Mouse (Mus musculus): ENCODE measurements at regions not wholly inside any gene's neighbourhood (a gene's known extent, or its start where the extent isn't known, plus 50 kb on each side); places are given as distances from the start of the nearest gene placed in this dataset.

DNA sequence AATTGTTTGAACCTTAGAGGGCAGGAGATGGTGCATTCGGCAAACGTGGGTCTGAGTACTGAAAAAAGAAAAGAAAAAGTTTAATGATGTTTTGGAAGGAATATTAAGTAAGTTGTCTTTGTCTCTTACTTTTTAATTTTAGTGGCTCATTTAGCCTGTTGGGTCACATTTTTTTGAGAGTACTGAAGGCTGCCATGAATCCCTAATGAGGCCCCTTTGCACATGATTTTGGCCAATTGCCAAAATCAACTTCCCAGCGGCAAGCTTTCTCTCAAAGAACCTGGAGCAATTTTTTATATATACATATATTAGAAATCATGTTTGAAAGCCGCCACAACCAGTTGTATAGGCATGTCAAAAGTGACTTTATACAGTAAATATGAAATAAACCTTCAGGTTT, 100.9 kb downstream of the Gm11146 start:
- TF ChIP-seq POLR2A (IDR thresholded peaks at IDR 0.05; ENCODE audit: borderline replicate concordance, extremely low read depth, low read depth, low read length) = no peak
- TF ChIP-seq CTCF (IDR thresholded peaks at IDR 0.05; ENCODE audit: insufficient read depth, low read length) = no peak
- peaks cover 2% of the 10 kb centered on the region; the same call in 1 of the 2 replicates for H3K4me1 ChIP-seq (ENCODE audit: control insufficient read depth, insufficient read depth, low read length)
- H3K4me3 ChIP-seq (replicated peaks; ENCODE audit: extremely low read depth, low read depth, low read length) = peak overlapping the region; percentile 53
- 14% methylated on average over 4 of the region's 4 CpGs for WGBS
- no peak for DNase-seq

GRCm38 (mm10) chr16:77500413-77500812, 101.5 kb downstream of the Gm11146 start:
- Histone ChIP-seq H3K4me3 (replicated peaks; ENCODE audit: extremely low read depth, low read depth, low read length) (peak overlapping the region; percentile 70), H3K4me1 (ENCODE audit: control insufficient read depth, insufficient read depth, low read length) (peaks cover 2% of the 10 kb centered on the region; the same call in 1 of the 2 replicates)
- DNase-seq = peak; percentile 41
- TF ChIP-seq CTCF (IDR thresholded peaks at IDR 0.05; ENCODE audit: insufficient read depth, low read length) = no peak
- no peak for TF ChIP-seq POLR2A (IDR thresholded peaks at IDR 0.05; ENCODE audit: borderline replicate concordance, extremely low read depth, low read depth, low read length)
- WGBS = 7% methylated on average over 6 of the region's 6 CpGs

DNA sequence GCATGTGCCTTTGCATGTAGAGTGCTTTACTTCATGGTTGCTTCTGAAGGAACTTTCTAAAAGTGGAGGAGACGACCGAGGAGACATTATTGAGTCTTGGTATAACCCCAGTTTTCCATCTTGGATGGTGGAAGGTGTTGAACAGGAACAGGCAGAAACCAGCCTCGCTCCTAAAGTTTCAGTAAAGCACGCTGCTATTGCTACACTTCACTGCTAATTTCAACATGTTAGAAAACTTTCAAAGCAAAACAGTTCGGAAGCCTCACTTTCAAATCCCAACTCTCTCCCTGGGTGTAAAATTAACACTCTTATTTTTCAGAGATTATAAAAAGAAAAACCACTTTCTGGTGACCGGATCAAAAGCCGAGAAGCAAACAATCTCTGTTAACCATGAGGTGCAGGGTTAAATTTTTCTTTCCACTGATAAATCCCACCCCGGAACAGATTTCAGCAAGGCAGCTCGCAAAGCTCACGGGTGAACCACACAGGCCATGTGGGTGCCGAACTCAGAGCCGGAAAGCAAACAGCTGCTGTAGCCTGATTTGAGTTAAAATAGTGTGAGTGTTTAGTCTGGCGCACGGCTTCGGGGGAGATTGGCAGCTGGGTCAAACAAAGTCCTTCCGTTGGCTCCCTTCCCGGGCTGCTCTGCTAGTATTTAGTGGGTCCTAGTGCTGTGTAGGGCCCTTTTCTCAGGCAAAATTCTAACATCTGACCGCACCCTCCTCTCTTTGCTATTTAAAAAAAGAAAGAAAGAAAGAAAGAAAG, 102.2 kb downstream of the Gm11146 start:
- Histone ChIP-seq H3K4me1 (ENCODE audit: control insufficient read depth, insufficient read depth, low read length) (peaks cover 2% of the 10 kb centered on the region; the same call in 1 of the 2 replicates), H3K4me3 (replicated peaks; ENCODE audit: extremely low read depth, low read depth, low read length) (peak overlapping the region; percentile 15)
- peak; percentile 74 for DNase-seq
- 17% methylated on average over 18 of the region's 18 CpGs for WGBS
- TF ChIP-seq CTCF (IDR thresholded peaks at IDR 0.05; ENCODE audit: insufficient read depth, low read length) (no peak), POLR2A (IDR thresholded peaks at IDR 0.05; ENCODE audit: borderline replicate concordance, extremely low read depth, low read depth, low read length) (no peak)

GRCm38 (mm10) chr16:77495310-77495709, 106.6 kb downstream of the Gm11146 start:
- H3K4me3 ChIP-seq (replicated peaks; ENCODE audit: extremely low read depth, low read depth, low read length) = no peak overlapping the region
- DNase-seq = no peak
- TF ChIP-seq POLR2A (IDR thresholded peaks at IDR 0.05; ENCODE audit: borderline replicate concordance, extremely low read depth, low read depth, low read length) = no peak
- no peak for TF ChIP-seq CTCF (IDR thresholded peaks at IDR 0.05; ENCODE audit: insufficient read depth, low read length)
- 96% methylated on average over 7 of the region's 7 CpGs for WGBS
- 0 out of 2 replicates have a peak, but pooled peaks cover 2% of the 10 kb centered on the region for H3K4me1 ChIP-seq (ENCODE audit: control insufficient read depth, insufficient read depth, low read length)

DNA sequence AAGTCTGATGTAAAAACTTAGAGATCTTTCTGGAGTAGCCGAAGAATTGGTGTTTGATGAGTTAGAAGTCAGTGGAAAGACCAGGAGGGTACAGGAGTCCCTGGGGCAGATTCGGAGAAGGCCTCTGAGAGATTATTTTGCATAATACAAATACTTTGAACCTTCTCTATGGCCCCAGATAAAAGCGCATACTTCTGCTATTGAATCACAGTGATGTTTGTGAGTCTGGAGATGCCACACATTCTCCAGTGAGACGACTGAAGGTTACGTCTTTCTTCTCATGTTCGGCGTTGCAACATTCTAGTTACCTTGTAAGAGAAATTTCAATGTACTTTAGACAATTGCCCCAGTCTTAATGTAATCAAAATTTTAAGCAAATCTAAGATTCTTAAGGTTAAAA, 107.9 kb downstream of the Gm11146 start:
- no peak overlapping the region for H3K4me3 ChIP-seq (replicated peaks; ENCODE audit: extremely low read depth, low read depth, low read length)
- 73% methylated on average over 7 of the region's 7 CpGs for WGBS
- TF ChIP-seq CTCF (IDR thresholded peaks at IDR 0.05; ENCODE audit: insufficient read depth, low read length) = no peak
- no peak for TF ChIP-seq POLR2A (IDR thresholded peaks at IDR 0.05; ENCODE audit: borderline replicate concordance, extremely low read depth, low read depth, low read length)

GRCm38 (mm10) chr16:77488155-77488554, 113.7 kb downstream of the Gm11146 start:
- Histone ChIP-seq H3K4me1 (ENCODE audit: control insufficient read depth, insufficient read depth, low read length) (no peaks in the 10 kb centered on the region), H3K4me3 (replicated peaks; ENCODE audit: extremely low read depth, low read depth, low read length) (no peak overlapping the region)
- TF ChIP-seq CTCF (IDR thresholded peaks at IDR 0.05; ENCODE audit: insufficient read depth, low read length) (no peak), POLR2A (IDR thresholded peaks at IDR 0.05; ENCODE audit: borderline replicate concordance, extremely low read depth, low read depth, low read length) (no peak)
- DNase-seq = no peak
- 86% methylated on average over 1 of the region's 1 CpGs for WGBS

More for the DNA sequence above, 107.9 kb downstream of the Gm11146 start:
- H3K4me1 ChIP-seq (ENCODE audit: control insufficient read depth, insufficient read depth, low read length) = no peaks in the 10 kb centered on the region
- DNase-seq = no peak

DNA sequence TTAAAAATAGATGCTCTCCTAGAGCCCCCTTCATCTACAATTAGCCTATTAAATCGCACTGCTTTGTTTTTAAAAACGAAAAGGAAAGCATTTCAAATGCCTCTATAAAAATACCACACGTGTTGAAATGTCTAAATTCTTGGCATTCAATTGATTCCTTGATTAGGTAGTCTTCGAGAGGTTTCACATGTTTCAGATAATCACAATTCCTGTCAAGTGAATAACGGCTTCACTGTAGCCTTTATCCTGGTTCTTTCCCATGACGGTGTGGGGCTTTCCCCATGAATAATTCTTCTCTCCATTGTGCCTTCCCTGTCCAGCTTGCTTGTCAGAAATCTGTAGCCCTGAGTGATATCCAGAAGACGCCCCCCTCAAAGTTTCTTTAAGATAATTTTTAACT, 122.1 kb downstream of the Gm11146 start:
- Histone ChIP-seq H3K4me1 (ENCODE audit: control insufficient read depth, insufficient read depth, low read length) (no peaks in the 10 kb centered on the region), H3K4me3 (replicated peaks; ENCODE audit: extremely low read depth, low read depth, low read length) (no peak overlapping the region)
- DNase-seq = no peak
- 55% methylated on average over 7 of the region's 7 CpGs for WGBS
- no peak for TF ChIP-seq CTCF (IDR thresholded peaks at IDR 0.05; ENCODE audit: insufficient read depth, low read length)
- no peak for TF ChIP-seq POLR2A (IDR thresholded peaks at IDR 0.05; ENCODE audit: borderline replicate concordance, extremely low read depth, low read depth, low read length)

DNA sequence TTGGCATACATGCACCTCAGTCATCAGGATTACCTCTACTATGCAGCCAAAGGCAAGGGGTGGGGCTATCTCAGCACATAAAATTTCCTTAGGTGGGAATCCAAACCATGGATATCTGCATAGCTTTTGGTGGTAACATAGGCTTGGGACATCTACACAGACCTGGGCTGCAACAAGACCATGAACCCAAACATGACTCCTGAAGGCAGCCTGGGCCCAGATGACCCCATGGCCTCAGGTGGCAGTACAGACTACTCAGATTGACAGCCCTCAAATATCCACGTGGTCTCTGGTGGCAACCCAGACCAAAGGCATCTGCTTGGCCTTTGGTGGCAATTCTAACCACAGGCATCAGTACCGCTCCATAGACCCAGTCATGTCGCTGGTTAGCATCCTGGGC, 130.0 kb downstream of the Gm11146 start:
- Histone ChIP-seq H3K4me1 (ENCODE audit: control insufficient read depth, insufficient read depth, low read length) (no peaks in the 10 kb centered on the region), H3K4me3 (replicated peaks; ENCODE audit: extremely low read depth, low read depth, low read length) (no peak overlapping the region)
- no peak for DNase-seq
- WGBS = 84% methylated on average over 3 of the region's 3 CpGs
- TF ChIP-seq POLR2A (IDR thresholded peaks at IDR 0.05; ENCODE audit: borderline replicate concordance, extremely low read depth, low read depth, low read length) = no peak
- no peak for TF ChIP-seq CTCF (IDR thresholded peaks at IDR 0.05; ENCODE audit: insufficient read depth, low read length)

DNA sequence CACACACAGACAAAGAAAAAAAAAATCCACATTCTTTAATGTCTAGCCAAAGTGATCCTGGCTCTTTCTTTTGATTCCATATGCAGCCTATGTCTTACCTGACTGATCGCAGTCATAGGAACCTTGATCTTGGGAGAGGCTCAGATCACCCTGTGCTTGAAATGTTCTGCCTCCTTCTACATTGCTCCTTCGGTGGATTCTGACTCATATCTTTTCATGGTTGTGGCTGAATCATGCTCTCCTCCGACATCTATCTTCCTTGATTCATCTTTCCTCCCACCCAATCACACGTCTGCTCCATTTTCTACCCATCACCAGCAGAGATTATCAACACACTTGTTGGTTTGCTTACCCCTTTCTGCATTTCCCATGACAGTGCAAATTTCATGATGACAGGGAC, 132.0 kb downstream of the Gm11146 start:
- no peak for DNase-seq
- Histone ChIP-seq H3K4me3 (replicated peaks; ENCODE audit: extremely low read depth, low read depth, low read length) (no peak overlapping the region), H3K4me1 (ENCODE audit: control insufficient read depth, insufficient read depth, low read length) (no peaks in the 10 kb centered on the region)
- WGBS = 86% methylated on average over 4 of the region's 4 CpGs
- TF ChIP-seq CTCF (IDR thresholded peaks at IDR 0.05; ENCODE audit: insufficient read depth, low read length) = no peak
- TF ChIP-seq POLR2A (IDR thresholded peaks at IDR 0.05; ENCODE audit: borderline replicate concordance, extremely low read depth, low read depth, low read length) = no peak

- WGBS = 76% methylated on average over 6 of the region's 6 CpGs
- TF ChIP-seq CTCF (IDR thresholded peaks at IDR 0.05; ENCODE audit: insufficient read depth, low read length) (no peak), POLR2A (IDR thresholded peaks at IDR 0.05; ENCODE audit: borderline replicate concordance, extremely low read depth, low read depth, low read length) (no peak)
- DNase-seq = no peak
- Histone ChIP-seq H3K4me3 (replicated peaks; ENCODE audit: extremely low read depth, low read depth, low read length) (no peak overlapping the region), H3K4me1 (ENCODE audit: control insufficient read depth, insufficient read depth, low read length) (no peaks in the 10 kb centered on the region)
Observed at GRCm38 (mm10) chr16:77469328-77469875, 132.5 kb downstream of the Gm11146 start.

Data from lung, adult 2 months (tissue).